Mouse (Mus musculus): ENCODE data around the gene Itga6. TPM values are rescaled to one million over a fixed set of nuclear protein-coding genes. Genes with fewer than 3 reads are reported as not detected.

Gene Itga6
- total and polyA plus RNA-seq, 3 experiments, result 1.0 to 2.7 TPM; not detected in 1

DNA sequence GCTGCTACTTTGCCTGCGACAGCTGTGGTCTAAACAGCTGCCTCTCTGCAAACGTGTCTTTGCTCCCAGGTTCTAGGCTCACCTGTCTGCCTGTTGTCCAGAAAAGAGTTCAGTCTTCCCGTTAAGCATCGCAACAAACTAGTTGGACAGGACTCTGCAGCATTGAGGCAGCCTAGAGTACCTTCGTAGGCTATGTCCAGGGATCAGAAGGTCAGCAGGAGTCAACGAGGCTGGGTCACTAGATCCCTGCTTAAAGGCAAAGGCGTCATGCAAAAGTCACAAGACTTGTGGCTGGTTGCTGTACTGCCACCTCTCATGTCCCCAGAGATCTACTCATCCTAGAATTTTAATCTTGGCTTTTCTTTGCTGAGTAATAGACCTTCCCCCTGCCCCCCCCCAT is 2.0 kb upstream of the Itga6 start:
- Histone ChIP-seq H3K79me2 (ENCODE audit: control insufficient read depth, insufficient read depth, low read length, poor library complexity) (no peaks in the 10 kb centered on the region), H3K27ac (ENCODE audit: control insufficient read depth, low read depth, low read length) (no peak overlapping the region), H3K36me3 (ENCODE audit: control insufficient read depth in 1 of 2, insufficient read depth in 2 of 2, low read length in 2 of 2) (no peaks in the 10 kb centered on the region), H3K4me1 (ENCODE audit: control insufficient read depth in 1 of 2, insufficient read depth in 2 of 2, low read length in 2 of 2) (peaks cover 0 to 3% of the 10 kb centered on the region in 2 experiments; a peak in 1 of 4 replicates), H3K9me3 (replicated peaks; ENCODE audit: insufficient read depth, low read length) (no peaks in the 10 kb centered on the region), H3K4me3 (ENCODE audit: control insufficient read depth in 1 of 2, insufficient read depth in 1 of 2, low read depth in 2 of 2, low read length in 2 of 2) (no peak overlapping the region), H3K9ac (ENCODE audit: control insufficient read depth, low read depth, low read length, poor library complexity, severe bottlenecking) (no peak overlapping the region), H3K27me3 (ENCODE audit: control insufficient read depth in 1 of 2, insufficient read depth in 2 of 2, low read length in 2 of 2) (peaks cover 3 to 11% of the 10 kb centered on the region in 2 experiments; a peak in 3 of 4 replicates)
- DNase-seq (ENCODE audit: low read depth, low spot score), result no peak
- TF ChIP-seq POLR2AphosphoS2 (IDR thresholded peaks at IDR 0.05; ENCODE audit: low read length) (no peak), MYC (IDR thresholded peaks at IDR 0.05; ENCODE audit: low read depth, low read length) (no peak), RCOR1 (IDR thresholded peaks at IDR 0.05; ENCODE audit: low read depth, low read length) (no peak), UBTF (IDR thresholded peaks at IDR 0.05; ENCODE audit: borderline replicate concordance, insufficient read depth, low read depth, low read length) (no peak), EP300 (IDR thresholded peaks at IDR 0.05; ENCODE audit: low read depth in 1 of 2, low read length in 2 of 2) (no peak), MEF2A (IDR thresholded peaks at IDR 0.05; ENCODE audit: extremely low read depth, insufficient replicate concordance, low read depth, low read length, poor library complexity, severe bottlenecking) (no peak), CHD1 (IDR thresholded peaks at IDR 0.05; ENCODE audit: low read depth, low read length) (no peak), TCF12 (IDR thresholded peaks at IDR 0.05; ENCODE audit: low read depth, low read length) (no peak), KAT2A (conservative IDR thresholded peaks at IDR 0.05; ENCODE audit: low read depth, low read length) (no peak), MAFK (IDR thresholded peaks at IDR 0.05; ENCODE audit: borderline replicate concordance, low read depth, low read length) (no peak), GATA1 (IDR thresholded peaks at IDR 0.05; ENCODE audit: low read depth, low read length) (no peak), MXI1 (IDR thresholded peaks at IDR 0.05; ENCODE audit: low read depth, low read length) (no peak), SMC3 (IDR thresholded peaks at IDR 0.05; ENCODE audit: low read depth, low read length) (no peak), ETS1 (IDR thresholded peaks at IDR 0.05; ENCODE audit: low read depth, low read length) (no peak), POLR2AphosphoS5 (IDR thresholded peaks at IDR 0.05; ENCODE audit: borderline replicate concordance, low read depth, low read length) (no peak), RAD21 (IDR thresholded peaks at IDR 0.05; ENCODE audit: low read depth, low read length) (no peak), CHD2 (IDR thresholded peaks at IDR 0.05; ENCODE audit: low read length) (no peak), MAZ (IDR thresholded peaks at IDR 0.05; ENCODE audit: low read depth, low read length) (no peak)

DNA sequence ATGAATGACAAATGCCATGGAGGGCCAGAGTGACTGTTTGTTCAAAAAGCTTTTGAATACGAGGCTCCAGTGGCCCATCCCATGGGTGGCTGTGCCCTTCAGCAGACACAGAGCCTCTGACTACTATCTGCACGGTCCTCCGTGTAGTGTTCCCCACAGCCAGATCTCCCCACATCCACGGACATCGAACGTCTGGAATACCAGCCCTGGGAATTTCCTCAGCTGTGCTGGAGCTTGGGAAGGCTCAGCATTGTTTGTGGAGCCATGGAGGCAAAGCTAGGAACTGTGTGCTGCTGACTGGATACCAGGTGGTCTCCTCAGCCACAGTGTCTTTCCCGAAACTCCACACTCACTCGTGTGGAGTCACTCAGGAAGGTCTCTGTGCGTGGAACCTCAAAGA is 1.1 kb upstream of the Itga6 start:
- H3K27me3 ChIP-seq (ENCODE audit: control insufficient read depth in 1 of 2, insufficient read depth in 2 of 2, low read length in 2 of 2), result peaks cover 2 to 11% of the 10 kb centered on the region in 2 experiments; a peak in 2 of 4 replicates
- no peak for DNase-seq (ENCODE audit: low read depth, low spot score)
- H3K4me3 ChIP-seq (ENCODE audit: control insufficient read depth in 1 of 2, insufficient read depth in 1 of 2, low read depth in 2 of 2, low read length in 2 of 2), result no peak overlapping the region
- peaks cover 0 to 3% of the 10 kb centered on the region in 2 experiments; a peak in 1 of 4 replicates for H3K4me1 ChIP-seq (ENCODE audit: control insufficient read depth in 1 of 2, insufficient read depth in 2 of 2, low read length in 2 of 2)
- TF ChIP-seq CHD2 (IDR thresholded peaks at IDR 0.05; ENCODE audit: low read length), result no peak
- no peak for TF ChIP-seq POLR2AphosphoS5 (IDR thresholded peaks at IDR 0.05; ENCODE audit: borderline replicate concordance, low read depth, low read length)
- no peak for TF ChIP-seq ETS1 (IDR thresholded peaks at IDR 0.05; ENCODE audit: low read depth, low read length)
- TF ChIP-seq POLR2A (IDR thresholded peaks at IDR 0.05; ENCODE audit: control insufficient read depth in 1 of 2, insufficient read depth in 1 of 2, low read depth in 1 of 2, low read length in 2 of 2, poor library complexity in 1 of 2), result no peak
- TF ChIP-seq USF1 (IDR thresholded peaks at IDR 0.05; ENCODE audit: low read depth, low read length), result no peak
- TF ChIP-seq MYB (IDR thresholded peaks at IDR 0.05; ENCODE audit: low read depth, low read length), result no peak
- no peak for TF ChIP-seq HCFC1 (IDR thresholded peaks at IDR 0.05; ENCODE audit: low read depth, low read length)
- no peak for TF ChIP-seq SIN3A (IDR thresholded peaks at IDR 0.05; ENCODE audit: low read length)
- TF ChIP-seq MAFK (IDR thresholded peaks at IDR 0.05; ENCODE audit: borderline replicate concordance, low read depth, low read length), result no peak
- no peak for TF ChIP-seq ZC3H11A (IDR thresholded peaks at IDR 0.05; ENCODE audit: low read depth, low read length)
- no peak for TF ChIP-seq RCOR1 (IDR thresholded peaks at IDR 0.05; ENCODE audit: low read depth, low read length)
- TF ChIP-seq ZKSCAN1 (IDR thresholded peaks at IDR 0.05; ENCODE audit: low read depth, low read length), result no peak
- no peak for TF ChIP-seq MAZ (IDR thresholded peaks at IDR 0.05; ENCODE audit: low read depth, low read length)
- no peak for TF ChIP-seq TBP (IDR thresholded peaks at IDR 0.05; ENCODE audit: low read depth, low read length)
- no peak for TF ChIP-seq CHD1 (IDR thresholded peaks at IDR 0.05; ENCODE audit: low read depth, low read length)
- no peak for TF ChIP-seq NELFE (IDR thresholded peaks at IDR 0.05; ENCODE audit: low read depth, low read length)
- TF ChIP-seq ZMIZ1 (IDR thresholded peaks at IDR 0.05; ENCODE audit: low read depth, low read length), result no peak
- no peak for TF ChIP-seq SMC3 (IDR thresholded peaks at IDR 0.05; ENCODE audit: low read depth, low read length)
- H3K9me3 ChIP-seq (replicated peaks; ENCODE audit: insufficient read depth, low read length), result no peaks in the 10 kb centered on the region
- H3K79me2 ChIP-seq (ENCODE audit: control insufficient read depth, insufficient read depth, low read length, poor library complexity), result no peaks in the 10 kb centered on the region
- H3K27ac ChIP-seq (ENCODE audit: control insufficient read depth, low read depth, low read length), result no peak overlapping the region
- H3K9ac ChIP-seq (ENCODE audit: control insufficient read depth, low read depth, low read length, poor library complexity, severe bottlenecking), result no peak overlapping the region
- no peaks in the 10 kb centered on the region for H3K36me3 ChIP-seq (ENCODE audit: control insufficient read depth in 1 of 2, insufficient read depth in 2 of 2, low read length in 2 of 2)
